Mouse (Mus musculus): Measurements from ENCODE around the gene Ppm1n. TPM values are rescaled to one million over a fixed set of nuclear protein-coding genes. Genes with fewer than 3 reads are reported as not detected.
A peak's percentile ranks its signal among the peaks of the same experiment; 100 is the strongest.

Ppm1n gene
- under 1 TPM in 1 of 2 experiments, not detected in 1; 0.79 TPM for total RNA-seq (2021)
- long read RNA-seq, experiment 1: 0 reads
- long read RNA-seq, experiment 2, partial matches to known transcripts: 1 of 1 reads
- long read RNA-seq, experiment 2, other reads (novel, unspliced or antisense): 0 of 1 reads

GRCm38 (mm10) chr7:19279581-19280114 is at the start of gene Ppm1n:
Gene Ppm1n (minus strand): TSS chr7:19280064.
- DNase-seq (ENCODE audit: low spot score in 2 of 2): no peak

DNA sequence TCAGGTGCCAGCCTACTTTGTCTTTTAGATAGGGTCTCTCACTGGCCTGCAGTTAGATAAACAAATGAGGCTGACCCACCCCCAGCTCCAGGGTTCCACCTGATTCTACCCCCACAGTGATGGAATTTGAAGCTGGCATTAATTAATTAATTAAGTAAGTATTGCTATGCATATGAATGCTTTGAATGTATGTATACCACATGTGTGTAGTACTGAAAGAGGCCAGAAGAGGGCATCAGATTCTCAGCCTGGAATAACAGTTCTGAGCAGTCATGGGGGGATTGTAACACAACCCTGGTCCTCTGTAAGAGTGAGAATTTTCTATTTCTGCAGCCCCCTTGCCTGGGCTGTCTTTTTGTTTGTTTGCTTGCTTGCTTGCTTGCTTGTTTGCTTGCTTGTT is 48.6 kb upstream of the Ppm1n start:
- DNase-seq (ENCODE audit: low spot score in 2 of 2): no peak

GRCm38 (mm10) chr7:19327782-19328181 is 47.9 kb upstream of the Ppm1n start:
- no peak for DNase-seq (ENCODE audit: low spot score in 2 of 2)

GRCm38 (mm10) chr7:19327128-19327527 is 47.3 kb upstream of the Ppm1n start:
- DNase-seq (ENCODE audit: low spot score in 2 of 2): peak; percentile 63 to 74

DNA sequence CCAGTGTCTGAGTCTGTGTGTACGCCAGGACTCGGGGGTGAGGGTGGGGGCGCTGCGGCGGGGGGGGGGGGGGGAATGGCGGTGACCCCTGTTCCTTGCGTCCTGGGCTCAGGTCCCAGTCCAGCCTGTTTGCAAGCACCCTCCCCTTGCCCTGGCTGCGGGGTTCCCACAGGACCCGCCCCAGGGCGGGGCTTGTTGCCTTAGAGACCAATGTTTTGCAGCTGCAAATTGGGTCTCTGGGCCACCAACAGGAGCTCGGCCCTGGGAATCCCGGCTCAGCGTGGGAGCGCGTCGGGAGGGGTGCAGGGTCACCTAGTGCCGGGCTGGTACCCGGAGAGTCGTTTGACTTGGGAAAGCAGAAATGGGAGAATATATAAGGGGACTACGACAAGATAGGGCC is 46.5 kb upstream of the Ppm1n start:
- peak; percentile 55 to 68 for DNase-seq (ENCODE audit: low spot score in 2 of 2)

DNA sequence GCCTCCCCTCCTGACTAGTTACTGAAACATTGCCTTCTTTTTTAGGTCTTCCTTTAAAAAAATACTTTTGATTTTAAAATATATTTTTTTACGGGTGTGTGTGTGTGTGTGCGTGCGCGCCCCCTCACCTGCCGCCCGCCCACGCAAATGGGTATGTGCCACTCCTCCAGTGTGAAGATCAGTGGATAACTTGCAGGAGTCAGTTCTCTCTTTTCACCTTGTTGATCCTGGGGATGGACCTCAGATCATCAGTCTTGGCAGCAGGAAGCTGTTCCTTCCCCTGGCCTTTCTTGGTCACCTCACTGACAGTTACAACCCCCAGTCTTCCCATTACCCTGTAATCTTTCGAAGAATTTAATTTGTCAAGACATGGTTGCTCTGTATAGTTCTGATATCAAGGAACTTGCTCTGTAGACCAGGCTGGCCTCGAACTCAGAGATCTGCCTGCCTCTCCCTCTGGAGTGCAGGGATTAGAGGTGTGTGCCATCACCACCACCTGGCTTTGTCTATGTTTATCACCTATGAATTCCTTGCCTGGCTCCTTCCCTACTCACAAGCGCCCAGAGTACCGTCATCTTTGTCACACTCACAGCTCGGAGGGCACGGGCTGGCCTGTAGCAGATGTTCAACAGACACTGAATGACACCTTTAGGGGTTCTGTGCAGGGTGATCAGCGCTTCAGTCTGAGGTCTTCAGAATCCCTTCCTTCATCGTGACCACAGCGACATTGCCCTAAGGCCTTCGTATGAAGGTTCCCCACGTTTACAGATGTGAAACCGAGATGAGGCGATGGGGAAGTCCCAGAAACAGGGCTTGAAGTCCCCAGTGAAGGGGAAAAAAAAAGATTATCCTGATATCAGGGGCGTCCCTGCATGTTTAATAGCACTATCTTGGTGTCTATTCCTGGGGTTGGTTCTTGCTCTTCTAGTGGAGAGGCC is 45.7 kb upstream of the Ppm1n start:
- DNase-seq (ENCODE audit: low spot score in 2 of 2): no peak

DNA sequence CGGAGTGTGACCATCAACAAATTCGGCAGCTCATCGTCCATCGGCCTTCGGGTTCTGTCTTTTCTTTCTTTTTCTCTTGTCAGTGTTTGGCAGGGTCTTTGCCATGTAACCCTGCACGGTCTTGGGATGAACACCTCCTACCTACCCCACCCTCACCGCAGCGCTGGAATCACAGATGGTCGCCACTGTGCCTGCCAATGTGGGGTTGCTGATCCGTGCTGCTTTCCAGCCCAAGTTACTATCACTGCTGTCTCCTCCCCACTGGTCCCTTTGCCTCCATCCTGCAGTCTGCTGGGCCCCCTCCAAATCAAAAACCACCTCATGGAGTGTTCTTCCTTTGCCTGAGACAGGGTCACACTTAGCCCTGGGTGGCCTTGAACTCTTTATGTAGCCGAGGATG is 44.4 kb upstream of the Ppm1n start:
- no peak for DNase-seq (ENCODE audit: low spot score in 2 of 2)

DNA sequence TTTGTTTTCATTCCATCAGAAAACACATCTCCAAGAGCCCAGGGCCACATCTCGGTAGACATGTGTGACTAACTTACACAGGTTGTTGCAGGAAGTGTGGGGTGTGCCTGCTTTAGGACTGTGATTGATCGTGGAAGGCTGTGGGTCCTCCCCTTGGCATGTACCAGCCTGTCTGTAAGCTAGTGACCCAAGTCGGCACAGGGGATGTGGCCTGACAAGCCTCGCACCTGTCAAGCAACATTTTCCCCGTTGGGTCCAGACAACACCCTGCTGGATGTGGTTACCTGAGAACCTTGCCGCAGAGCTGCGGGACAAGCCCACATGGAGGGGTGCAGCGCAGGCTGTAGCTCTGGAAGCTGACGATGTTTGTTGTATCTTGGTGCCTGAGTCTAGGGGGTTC is 42.6 kb upstream of the Ppm1n start:
- no peak for DNase-seq (ENCODE audit: low spot score in 2 of 2)

DNA sequence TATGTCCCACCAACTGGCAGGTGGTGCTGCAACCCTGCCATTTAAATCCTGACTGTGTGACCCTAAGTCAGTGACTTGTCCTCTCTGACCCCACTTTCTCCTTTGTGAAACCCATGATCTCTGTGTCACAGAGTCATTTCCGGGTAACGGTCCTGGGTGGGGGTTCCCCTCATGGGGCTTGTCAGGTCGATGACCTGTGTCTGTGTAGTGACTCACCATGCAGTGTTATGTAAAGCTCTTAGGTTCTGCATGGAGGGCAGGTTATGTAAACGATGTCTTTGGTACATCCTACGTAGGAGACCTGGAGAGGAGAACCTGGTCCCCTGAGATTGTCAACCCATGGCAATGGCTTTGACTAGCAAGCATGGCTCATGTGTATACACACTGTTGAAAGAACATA is 41.6 kb upstream of the Ppm1n start:
- no peak for DNase-seq (ENCODE audit: low spot score in 2 of 2)

DNA sequence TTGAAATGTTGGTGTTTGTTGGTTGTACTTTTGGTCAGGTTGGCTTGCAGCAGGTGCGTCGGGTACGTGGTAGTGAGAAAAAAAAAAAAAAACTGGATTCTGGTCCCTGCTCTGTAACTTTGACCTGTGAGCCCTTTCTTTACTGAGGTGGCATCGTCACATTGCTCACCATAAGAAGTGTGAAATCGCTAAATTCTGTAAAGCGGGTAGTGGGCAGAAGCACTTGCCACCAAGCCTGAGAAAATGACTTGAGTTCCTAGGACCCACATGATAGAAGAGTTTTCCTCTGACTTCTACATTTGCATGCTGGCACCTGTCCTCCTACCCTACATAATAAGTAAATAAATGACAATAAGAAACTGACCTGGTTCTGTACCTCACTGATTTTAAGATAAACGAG is 40.8 kb upstream of the Ppm1n start:
- DNase-seq (ENCODE audit: low spot score in 2 of 2): no peak

- peak; percentile 92 to 96 for DNase-seq (ENCODE audit: low spot score in 2 of 2)
Measured at GRCm38 (mm10) chr7:19319906-19320305, 40.0 kb upstream of the Ppm1n start.

DNA sequence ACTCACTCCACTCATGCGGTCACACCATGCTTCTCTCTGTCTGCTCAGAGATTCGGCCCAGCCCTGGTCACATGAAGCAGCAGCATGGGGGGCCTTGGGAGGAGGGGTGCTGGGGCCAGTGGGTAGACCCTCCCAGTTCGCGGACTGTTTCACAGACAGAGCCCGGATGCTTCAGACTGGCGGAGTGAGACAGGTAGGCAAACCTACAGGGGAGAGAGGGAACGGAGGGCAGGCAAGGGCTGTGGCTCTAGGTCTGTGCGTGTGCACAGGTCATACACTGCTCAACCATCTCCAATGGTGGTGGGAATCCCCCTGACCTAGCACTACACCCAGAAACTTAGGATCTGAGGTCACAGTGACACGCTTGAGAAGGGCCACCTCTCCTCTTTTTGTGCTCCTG is 39.6 kb upstream of the Ppm1n start:
- DNase-seq (ENCODE audit: low spot score in 2 of 2): no peak

DNA sequence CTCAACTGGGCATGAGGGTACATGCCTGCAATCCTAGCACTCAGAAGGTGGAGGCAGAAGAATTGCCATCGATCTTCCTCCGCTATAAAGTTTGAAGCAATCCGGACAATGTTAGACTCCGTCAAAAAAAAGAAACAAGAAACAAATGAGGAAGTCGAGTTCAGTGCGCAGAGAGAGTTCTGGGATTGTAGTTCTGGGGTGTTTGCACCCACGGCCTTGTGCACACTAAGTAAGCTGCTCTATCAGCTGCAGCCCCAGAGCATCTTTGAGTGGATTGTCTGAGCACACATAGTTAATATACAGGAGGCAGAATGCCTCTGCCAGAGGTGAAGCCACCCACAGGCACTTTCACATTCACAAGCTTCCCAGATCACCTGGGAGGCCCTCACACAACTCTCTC is 38.8 kb upstream of the Ppm1n start:
- no peak for DNase-seq (ENCODE audit: low spot score in 2 of 2)

DNA sequence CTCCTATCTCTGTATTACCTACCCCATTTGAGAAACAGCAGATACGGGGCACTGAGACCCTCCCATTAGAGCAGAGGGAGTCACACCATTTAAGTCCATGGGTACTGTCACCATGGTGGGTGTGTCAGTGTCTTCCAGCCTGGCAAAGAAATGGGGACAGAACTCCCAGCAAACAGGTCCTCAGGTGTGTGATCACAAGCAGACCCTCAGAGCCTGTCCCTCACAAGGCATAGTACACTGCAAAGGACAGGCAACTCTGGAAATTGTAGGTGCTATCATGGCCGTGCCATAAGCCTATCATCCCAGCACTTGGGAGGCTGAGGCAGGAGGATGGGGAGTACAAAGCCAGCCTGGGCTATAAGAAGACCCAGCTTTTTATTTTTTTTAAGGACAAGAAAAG is 38.3 kb upstream of the Ppm1n start:
- DNase-seq (ENCODE audit: low spot score in 2 of 2): no peak

GRCm38 (mm10) chr7:19316451-19317161 is 36.7 kb upstream of the Ppm1n start:
- DNase-seq (ENCODE audit: low spot score in 2 of 2): no peak

- DNase-seq (ENCODE audit: low spot score in 2 of 2): no peak
Measured at GRCm38 (mm10) chr7:19314033-19314432, 34.2 kb upstream of the Ppm1n start.

DNA sequence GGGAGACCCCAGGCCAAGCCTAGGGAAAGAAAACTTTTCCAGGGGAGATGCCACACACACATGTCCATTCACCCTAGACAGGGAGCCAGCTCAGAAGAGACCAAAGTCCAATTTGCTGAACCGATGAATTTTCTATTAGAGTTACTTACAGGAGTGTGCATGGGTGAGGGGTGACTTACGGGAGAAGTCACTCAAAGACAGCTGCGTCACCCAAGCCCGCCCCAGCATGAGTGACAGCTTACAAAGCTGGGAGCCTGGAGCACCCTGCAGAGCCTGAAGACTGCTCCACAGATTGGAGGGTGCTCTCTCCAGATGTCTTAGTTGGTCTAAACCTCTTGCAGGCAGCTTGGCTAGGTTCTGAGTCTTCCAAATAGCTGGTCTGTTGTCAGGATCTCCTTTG is 32.1 kb upstream of the Ppm1n start:
- no peak for DNase-seq (ENCODE audit: low spot score in 2 of 2)

DNA sequence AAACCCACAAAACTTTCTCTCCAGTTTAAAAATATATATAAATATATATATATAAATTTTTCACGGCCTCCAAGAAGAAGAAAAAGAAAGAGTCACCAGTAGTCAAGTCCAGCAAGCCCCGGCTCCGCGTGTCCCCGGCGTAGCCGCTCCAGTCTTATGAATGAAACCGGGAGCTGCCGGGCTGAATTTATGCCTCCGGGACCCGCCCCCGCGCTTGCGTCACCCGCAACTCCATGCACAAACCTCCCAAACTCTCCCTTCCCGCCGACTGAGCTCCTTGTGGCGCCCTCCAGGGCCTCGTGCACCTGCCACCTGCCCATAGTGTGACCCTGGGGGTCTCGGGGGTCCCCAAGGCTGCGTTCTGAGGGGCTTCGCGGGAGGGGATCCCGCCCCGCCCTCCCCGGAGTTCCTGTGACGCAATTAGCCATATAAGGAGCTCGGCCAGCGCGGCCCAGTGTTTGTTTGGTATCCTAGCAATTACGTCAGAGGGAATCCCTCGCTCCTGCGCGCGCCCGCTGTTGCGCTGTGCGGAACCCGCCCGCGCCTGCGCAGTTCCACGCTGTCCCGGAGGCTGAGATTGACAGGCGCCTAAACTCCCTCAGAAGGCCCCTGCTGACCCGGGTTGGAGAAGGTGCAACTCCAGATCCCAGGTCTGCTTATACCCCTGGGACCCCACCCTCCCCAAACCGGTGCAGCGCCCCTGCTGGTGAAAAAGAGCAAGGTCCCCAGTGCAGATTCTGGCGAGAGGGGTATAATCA is 30.2 kb upstream of the Ppm1n start, which contains the start of gene Fosb:
Gene Fosb, minus strand, starts transcription at position 168 of the 758 bp plus-strand sequence.
- peak; percentile 96 to 97 for DNase-seq (ENCODE audit: low spot score in 2 of 2)

GRCm38 (mm10) chr7:19309278-19309883 is 29.5 kb upstream of the Ppm1n start:
- no peak for DNase-seq (ENCODE audit: low spot score in 2 of 2)

GRCm38 (mm10) chr7:19308454-19309277 is 28.8 kb upstream of the Ppm1n start:
- peak; percentile 94 to 96 for DNase-seq (ENCODE audit: low spot score in 2 of 2)
